Mouse (Mus musculus): ENCODE results near the gene Zbed3. TPM values are rescaled to one million over a fixed set of nuclear protein-coding genes. Genes with fewer than 3 reads are reported as not detected.
A peak's percentile ranks its signal among the peaks of the same experiment; 100 is the strongest.
"Not testable (repeated sequence)": the region's sequence is repeated elsewhere in the genome, so short reads cannot be mapped to it uniquely, and the experiment has no call there.

Zbed3 gene
- polyA plus RNA-seq, 1 experiment from 2014 or later, result 55.2 TPM

GRCm38 (mm10) chr13:95345869-95346268 lies 22.5 kb downstream of the Zbed3 start:
- Histone ChIP-seq H3K27ac (no peak overlapping the region), H3K36me3 (replicated peaks) (peaks cover 22% of the 10 kb centered on the region), H3K27me3 (ENCODE audit: poor library complexity, severe bottlenecking) (no peaks in the 10 kb centered on the region), H3K4me3 (no peak overlapping the region), H3K4me1 (no peaks in the 10 kb centered on the region), H3K9me3 (no peaks in the 10 kb centered on the region)
- 81% methylated on average over 6 of the region's 6 CpGs for WGBS
- DNase-seq (ENCODE audit: extremely low spot score, low spot score), result no peak

DNA sequence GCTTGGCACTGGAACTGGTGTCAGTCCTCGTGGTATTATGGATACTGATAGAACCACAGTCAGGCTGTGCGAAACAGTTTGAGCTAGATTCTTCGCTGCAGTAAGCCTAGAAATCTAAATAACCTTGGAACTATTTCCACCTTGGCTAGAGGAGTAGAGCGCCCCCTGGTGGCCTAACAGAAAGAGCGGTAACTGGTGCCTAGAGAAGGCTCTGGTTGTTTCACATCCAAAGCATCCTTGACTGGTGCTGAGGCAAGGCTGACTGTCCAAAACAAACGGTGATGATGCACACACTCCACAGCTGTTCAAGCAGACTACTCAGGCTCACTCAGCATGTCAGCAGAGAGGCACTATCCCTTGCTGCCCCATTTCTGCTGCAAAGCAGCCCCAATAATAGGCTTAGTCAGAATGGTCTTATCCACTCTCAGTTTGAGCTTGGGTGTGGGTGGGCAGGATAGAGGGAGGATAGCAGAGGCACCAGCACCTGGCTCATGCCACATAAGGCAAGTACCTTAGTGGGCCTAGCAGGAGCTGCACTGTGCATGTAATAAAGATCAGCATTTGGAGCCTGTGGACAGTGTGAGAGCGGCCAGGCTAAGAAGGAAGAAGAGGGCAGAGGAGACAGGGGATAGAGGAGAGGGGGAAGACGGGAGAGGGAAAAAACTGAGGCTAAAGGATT lies 23.7 kb downstream of the Zbed3 start:
- Histone ChIP-seq H3K27me3 (ENCODE audit: poor library complexity, severe bottlenecking) (no peaks in the 10 kb centered on the region), H3K4me3 (no peak overlapping the region), H3K4me1 (no peaks in the 10 kb centered on the region), H3K27ac (no peak overlapping the region), H3K36me3 (replicated peaks) (peaks cover 34% of the 10 kb centered on the region), H3K9me3 (no peaks in the 10 kb centered on the region)
- DNase-seq (ENCODE audit: extremely low spot score, low spot score), result peak; percentile 82
- 38% methylated on average over 8 of the region's 8 CpGs for WGBS

DNA sequence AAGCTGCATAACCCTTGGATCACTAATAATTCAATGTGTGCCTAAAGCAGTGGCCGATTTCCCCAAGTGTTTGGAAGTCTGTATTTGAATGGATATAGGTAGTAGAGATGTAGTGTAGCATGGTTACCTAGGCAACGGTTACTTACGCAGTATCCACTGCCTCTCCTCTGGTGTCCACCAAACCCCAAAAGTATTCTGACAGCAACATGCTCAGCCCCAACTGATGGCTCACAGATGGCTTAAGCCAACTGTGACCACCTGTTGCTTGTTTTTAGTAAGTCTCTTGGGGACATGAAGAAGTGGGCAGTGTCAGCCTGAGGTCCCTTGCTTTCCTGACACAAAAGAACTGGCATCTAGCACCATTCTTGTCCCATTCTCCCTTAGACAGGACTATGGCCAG lies 25.1 kb downstream of the Zbed3 start:
- peaks cover 47% of the 10 kb centered on the region for H3K36me3 ChIP-seq (replicated peaks)
- no peak overlapping the region for H3K27ac ChIP-seq
- WGBS, result 95% methylated on average over 3 of the region's 3 CpGs

GRCm38 (mm10) chr13:95358223-95358622 lies 34.8 kb downstream of the Zbed3 start:
- H3K9me3 ChIP-seq, result no peaks in the 10 kb centered on the region
- 94% methylated on average over 2 of the region's 2 CpGs for WGBS
- H3K27me3 ChIP-seq (ENCODE audit: poor library complexity, severe bottlenecking), result no peaks in the 10 kb centered on the region
- no peak overlapping the region for H3K4me3 ChIP-seq
- no peak for DNase-seq (ENCODE audit: extremely low spot score, low spot score)
- peaks cover 100% of the 10 kb centered on the region for H3K36me3 ChIP-seq (replicated peaks)
- no peaks in the 10 kb centered on the region for H3K4me1 ChIP-seq
- no peak overlapping the region for H3K27ac ChIP-seq

More for the DNA sequence above, 25.1 kb downstream of the Zbed3 start:
- Histone ChIP-seq H3K27me3 (ENCODE audit: poor library complexity, severe bottlenecking) (no peaks in the 10 kb centered on the region), H3K4me3 (no peak overlapping the region), H3K4me1 (no peaks in the 10 kb centered on the region), H3K9me3 (no peaks in the 10 kb centered on the region)
- DNase-seq (ENCODE audit: extremely low spot score, low spot score), result no peak

DNA sequence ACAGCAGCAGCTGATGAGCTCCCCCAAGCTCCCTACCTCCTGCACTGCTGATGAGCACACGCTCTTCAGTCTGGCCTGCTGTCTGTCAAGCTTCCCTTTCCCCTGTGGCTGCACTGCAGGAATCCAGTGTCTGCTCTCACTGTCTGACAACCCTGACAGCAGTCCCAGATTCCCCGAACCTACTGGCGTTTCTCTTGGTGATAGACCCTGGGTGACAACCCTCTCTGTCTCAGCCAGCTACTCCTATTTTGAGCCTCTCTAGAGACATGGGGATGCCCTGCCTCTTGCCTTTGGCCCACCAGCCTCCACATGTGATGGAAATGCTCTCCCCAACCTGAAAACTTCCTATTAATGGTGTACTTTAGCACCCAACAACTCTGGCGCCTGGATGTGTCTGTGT lies 40.0 kb downstream of the Zbed3 start:
- no peaks in the 10 kb centered on the region for H3K27me3 ChIP-seq (ENCODE audit: poor library complexity, severe bottlenecking)
- DNase-seq (ENCODE audit: extremely low spot score, low spot score), result no peak
- no peak overlapping the region for H3K4me3 ChIP-seq
- peaks cover 93% of the 10 kb centered on the region for H3K36me3 ChIP-seq (replicated peaks)
- 91% methylated on average over 4 of the region's 4 CpGs for WGBS
- no peak overlapping the region for H3K27ac ChIP-seq
- H3K4me1 ChIP-seq, result no peaks in the 10 kb centered on the region
- H3K9me3 ChIP-seq, result no peaks in the 10 kb centered on the region

- Histone ChIP-seq H3K9me3 (no peaks in the 10 kb centered on the region), H3K4me3 (no peak overlapping the region), H3K36me3 (replicated peaks) (peaks cover 93% of the 10 kb centered on the region), H3K27ac (no peak overlapping the region), H3K4me1 (no peaks in the 10 kb centered on the region), H3K27me3 (ENCODE audit: poor library complexity, severe bottlenecking) (no peaks in the 10 kb centered on the region)
- 95% methylated on average over 8 of the region's 8 CpGs for WGBS
- no peak for DNase-seq (ENCODE audit: extremely low spot score, low spot score)
Observed at GRCm38 (mm10) chr13:95366356-95366755, 42.9 kb downstream of the Zbed3 start.

DNA sequence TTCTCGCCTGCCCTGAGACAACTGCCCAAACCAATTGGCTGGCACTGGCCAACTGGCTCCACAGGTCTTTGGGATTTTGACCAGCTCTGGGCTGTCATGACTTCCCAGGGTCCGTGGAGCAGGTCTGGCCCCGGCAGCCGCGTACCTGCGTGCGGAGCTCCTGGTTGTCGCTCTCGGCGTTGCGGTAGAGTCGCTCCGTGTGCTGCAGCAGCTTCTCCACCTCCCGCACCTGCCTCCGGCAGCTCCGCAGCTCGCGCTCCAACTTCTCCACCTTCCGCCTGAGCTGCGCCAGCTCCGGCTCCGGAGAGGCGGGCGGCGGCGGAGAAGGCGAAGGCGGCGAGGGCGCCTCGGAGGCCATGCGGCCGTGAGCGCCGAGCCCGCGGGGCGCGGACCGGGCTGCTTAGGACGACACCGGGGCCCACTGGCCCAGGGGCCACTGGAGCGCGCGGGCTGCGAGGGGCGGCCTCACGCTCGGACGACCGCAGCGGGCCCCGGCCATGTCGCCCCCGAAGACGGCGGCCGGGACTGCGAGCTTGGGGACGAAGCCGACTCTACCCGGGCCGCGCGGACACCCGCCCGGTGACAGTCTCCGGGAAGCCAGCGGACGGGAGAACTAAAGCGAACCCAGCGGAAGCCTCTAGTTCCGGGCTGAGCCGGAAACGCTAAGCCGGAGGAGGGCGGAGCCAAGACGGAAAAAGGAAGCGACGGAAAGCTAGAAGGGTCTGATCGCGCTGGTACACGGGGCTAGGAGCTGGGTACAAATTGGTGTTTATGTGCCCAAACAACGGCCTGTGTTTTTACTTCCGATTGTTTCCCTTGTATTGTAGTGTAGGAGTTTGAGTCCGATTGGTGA lies 51.5 kb downstream of the Zbed3 start, which contains the start of gene Aggf1:
TSS of gene Aggf1 (minus strand) at position 652 of the 853 bp plus-strand sequence.
- WGBS, result under 1% methylated on average over 86 of the region's 86 CpGs
- Histone ChIP-seq H3K4me3 (peak within 1 kb of the TSS; percentile 100), H3K9me3 (no peaks in the 10 kb centered on the region), H3K27me3 (ENCODE audit: poor library complexity, severe bottlenecking) (no peaks in the 10 kb centered on the region), H3K4me1 (peaks cover 15% of the 10 kb centered on the region), H3K27ac (peak within 1 kb of the TSS; percentile 90), H3K36me3 (replicated peaks) (peaks cover 17% of the 10 kb centered on the region)
- DNase-seq (ENCODE audit: extremely low spot score, low spot score), result peak; percentile 87

DNA sequence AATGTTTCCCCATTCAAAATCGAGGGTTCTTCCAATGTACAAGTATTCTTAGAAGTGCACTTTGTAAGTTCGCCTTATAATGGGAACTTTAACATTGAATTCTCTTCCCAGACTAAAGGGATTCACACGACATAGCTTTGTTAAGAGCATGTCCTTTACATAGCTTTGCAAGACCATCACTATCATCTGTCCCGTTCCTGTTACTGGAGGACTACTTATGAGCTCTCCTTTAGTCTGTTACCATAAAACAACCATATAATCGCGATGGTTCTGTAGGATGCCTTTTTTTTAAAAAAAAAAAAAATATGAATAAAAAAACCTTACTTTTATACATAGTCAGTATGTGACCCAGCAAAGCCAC lies 52.1 kb downstream of the Zbed3 start:
- DNase-seq (ENCODE audit: extremely low spot score, low spot score), result no peak
- 26% methylated on average over 6 of the region's 6 CpGs for WGBS
- Histone ChIP-seq H3K9me3 (no peaks in the 10 kb centered on the region), H3K4me1 (peaks cover 15% of the 10 kb centered on the region), H3K27ac (peak overlapping the region; percentile 90), H3K36me3 (replicated peaks) (peaks cover 11% of the 10 kb centered on the region), H3K27me3 (ENCODE audit: poor library complexity, severe bottlenecking) (no peaks in the 10 kb centered on the region), H3K4me3 (peak overlapping the region; percentile 100)

DNA sequence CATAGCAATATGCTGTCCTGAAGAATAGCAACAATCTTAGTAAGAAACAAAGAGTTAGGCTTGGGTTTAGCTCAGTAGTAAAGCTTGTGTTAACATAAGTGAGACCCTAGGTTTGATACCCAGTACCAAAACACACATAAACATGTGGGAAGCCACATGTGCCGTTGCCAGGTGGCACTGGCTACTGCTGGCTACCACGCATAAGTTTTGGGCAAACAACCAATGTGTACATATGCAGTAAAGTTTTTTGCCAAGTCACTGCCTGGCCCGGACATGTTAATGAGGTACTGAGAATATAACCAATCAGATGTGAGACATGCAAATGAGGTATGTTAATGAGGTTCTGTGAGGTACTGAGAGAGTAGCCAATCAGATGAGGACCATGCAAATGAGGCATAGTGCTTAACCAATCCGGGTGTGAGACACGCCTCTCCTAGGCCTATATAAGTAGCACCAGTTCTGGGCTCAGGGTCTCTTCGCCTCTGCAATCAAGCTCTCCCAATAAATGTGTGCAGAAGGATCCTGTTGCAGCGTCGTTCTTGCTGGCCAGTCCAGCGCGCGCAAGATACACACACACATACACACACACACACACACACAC lies 53.4 kb downstream of the Zbed3 start:
- H3K36me3 ChIP-seq (replicated peaks); H3K27ac ChIP-seq; DNase-seq (ENCODE audit: extremely low spot score, low spot score); H3K9me3 ChIP-seq; H3K4me3 ChIP-seq; H3K27me3 ChIP-seq (ENCODE audit: poor library complexity, severe bottlenecking): not testable (repeated sequence)
- 94% methylated on average over 11 of the region's 11 CpGs for WGBS
- peaks cover 15% of the 10 kb centered on the region for H3K4me1 ChIP-seq

- Histone ChIP-seq H3K9me3 (no peaks in the 10 kb centered on the region), H3K4me3 (no peak overlapping the region), H3K36me3 (replicated peaks) (no peaks in the 10 kb centered on the region), H3K4me1 (peaks cover 9% of the 10 kb centered on the region), H3K27ac (no peak overlapping the region), H3K27me3 (ENCODE audit: poor library complexity, severe bottlenecking) (no peaks in the 10 kb centered on the region)
- DNase-seq (ENCODE audit: extremely low spot score, low spot score), result no peak
- WGBS, result 82% methylated on average over 3 of the region's 3 CpGs
Observed at GRCm38 (mm10) chr13:95378696-95379095, 55.3 kb downstream of the Zbed3 start.

- Histone ChIP-seq H3K27me3 (ENCODE audit: poor library complexity, severe bottlenecking) (no peaks in the 10 kb centered on the region), H3K4me3 (no peak overlapping the region), H3K27ac (no peak overlapping the region), H3K9me3 (no peaks in the 10 kb centered on the region), H3K36me3 (replicated peaks) (no peaks in the 10 kb centered on the region), H3K4me1 (no peaks in the 10 kb centered on the region)
- DNase-seq (ENCODE audit: extremely low spot score, low spot score), result no peak
- 87% methylated on average over 5 of the region's 5 CpGs for WGBS
Observed at GRCm38 (mm10) chr13:95382418-95382817, 59.0 kb downstream of the Zbed3 start.

Data from forebrain, embryonic 10.5 days (tissue).